Mouse (Mus musculus) CH12.LX (cell line): ENCODE results near the gene Pcdh15. TPM values are rescaled to one million over a fixed set of nuclear protein-coding genes. Genes with fewer than 3 reads are reported as not detected.

Experiments
- DNase-seq: peaks from one replicate; pipeline ENCODE4 v3.0.0-alpha.2; 2013; ENCODE audit errors: extremely low read depth
- H3K27ac ChIP-seq: 2 replicates; pipeline ENCODE4 v1.5.1; 2012; ENCODE audit warnings: low read depth, mild to moderate bottlenecking, control low read depth, moderate library complexity; ENCODE audit not compliant: insufficient read depth
- H3K27me3 ChIP-seq: replicated peaks from 2 replicates; pipeline ENCODE3; 2012; ENCODE audit warnings: inconsistent platforms
- H3K36me3 ChIP-seq, 2 experiments: replicated peaks in 1 of 2; 2 replicates each; pipeline versions ENCODE3 to v1.6.1; 2012; ENCODE audit warnings: inconsistent platforms in 1 of 2, low read length in 1 of 2, mild to moderate bottlenecking in 1 of 2, mixed read lengths in 1 of 2, moderate library complexity in 1 of 2; ENCODE audit not compliant: control insufficient read depth in 1 of 2, insufficient read depth in 1 of 2
- H3K4me1 ChIP-seq, 2 experiments: 2 replicates each; pipeline ENCODE4 v1.6.1; 2012; ENCODE audit warnings: inconsistent platforms in 1 of 2, moderate library complexity in 1 of 2; ENCODE audit not compliant: insufficient read depth in 2 of 2, control insufficient read depth in 1 of 2
- H3K4me2 ChIP-seq: 2 replicates; pipeline ENCODE4 v1.6.1; 2012; ENCODE audit warnings: low read depth, mild to moderate bottlenecking, control low read depth; ENCODE audit not compliant: poor library complexity, insufficient read depth, severe bottlenecking
- H3K4me3 ChIP-seq, 3 experiments: fragments of 150-350 bp in 1 of 3; sonication (generic) in 1 of 3; replicated peaks in 1 of 3; 2 replicates each; pipeline versions ENCODE3 to v1.5.1; 2011 to 2012; ENCODE audit warnings: low read depth in 2 of 3, low read length in 2 of 3, mild to moderate bottlenecking in 2 of 3, moderate library complexity in 2 of 3, control low read depth in 1 of 3, improper control_type of control experiment in 1 of 3, inconsistent platforms in 1 of 3, mixed read lengths in 1 of 3; ENCODE audit not compliant: poor library complexity in 1 of 3
- H3K79me2 ChIP-seq: replicated peaks from 2 replicates; pipeline ENCODE4 v1.6.1; 2012; ENCODE audit warnings: mild to moderate bottlenecking, moderate library complexity; ENCODE audit not compliant: control insufficient read depth, poor library complexity, insufficient read depth, severe bottlenecking; ENCODE audit errors: extremely low read depth
- H3K9ac ChIP-seq: 2 replicates; pipeline ENCODE4 v1.6.1; 2012; ENCODE audit warnings: low read depth, mild to moderate bottlenecking, control low read depth, moderate library complexity; ENCODE audit not compliant: insufficient read depth
- H3K9me3 ChIP-seq: replicated peaks from 2 replicates; pipeline ENCODE3; 2012; ENCODE audit warnings: low read length, inconsistent platforms, mixed read lengths
- BHLHE40 ChIP-seq: IDR thresholded peaks from 2 replicates; pipeline ENCODE4 v1.6.1; 2011; ENCODE audit warnings: mild to moderate bottlenecking, low read depth, low read length, improper control_type of control experiment
- CHD2 ChIP-seq: IDR thresholded peaks from 2 replicates; pipeline ENCODE4 v1.6.1; 2011; ENCODE audit warnings: low read length, improper control_type of control experiment
- CTCF ChIP-seq, 2 experiments: IDR thresholded peaks in 1 of 2; conservative IDR thresholded peaks in 1 of 2; 2 replicates each; pipeline ENCODE4 v1.5.1; 2011 to 2012; ENCODE audit warnings: low read depth in 2 of 2, low read length in 2 of 2, improper control_type of control experiment in 1 of 2, inconsistent platforms in 1 of 2, mild to moderate bottlenecking in 1 of 2, moderate library complexity in 1 of 2
- E2F4 ChIP-seq: IDR thresholded peaks from 2 replicates; pipeline ENCODE4 v1.6.1; 2011; ENCODE audit warnings: low read depth, low read length, improper control_type of control experiment; ENCODE audit not compliant: insufficient replicate concordance
- ELF1 ChIP-seq: IDR thresholded peaks from 2 replicates; pipeline ENCODE4 v1.6.1; 2014; ENCODE audit warnings: low read depth, mild to moderate bottlenecking, inconsistent platforms, low read length, improper control_type of control experiment
- HCFC1 ChIP-seq: IDR thresholded peaks from 2 replicates; pipeline ENCODE4 v1.6.1; 2012; ENCODE audit warnings: low read depth, mild to moderate bottlenecking, inconsistent platforms, low read length, improper control_type of control experiment
- IRF4 ChIP-seq: IDR thresholded peaks from 2 replicates; pipeline ENCODE4 v1.6.1; 2014; ENCODE audit warnings: low read depth, mild to moderate bottlenecking, inconsistent platforms, low read length, improper control_type of control experiment
- JUN ChIP-seq: IDR thresholded peaks from 2 replicates; pipeline ENCODE4 v1.6.1; 2011; ENCODE audit warnings: low read depth, mild to moderate bottlenecking, low read length, improper control_type of control experiment, moderate library complexity; ENCODE audit not compliant: insufficient read depth
- JUND ChIP-seq: conservative IDR thresholded peaks from 2 replicates; pipeline ENCODE4 v1.6.1; 2011; ENCODE audit warnings: low read depth, low read length, improper control_type of control experiment
- MAX ChIP-seq: IDR thresholded peaks from 2 replicates; pipeline ENCODE4 v1.6.1; 2011; ENCODE audit warnings: low read length, improper control_type of control experiment
- MEF2A ChIP-seq: IDR thresholded peaks from 2 replicates; pipeline ENCODE4 v1.6.1; 2014; ENCODE audit warnings: low read depth, mild to moderate bottlenecking, inconsistent platforms, low read length, improper control_type of control experiment, borderline replicate concordance
- MXI1 ChIP-seq: IDR thresholded peaks from 2 replicates; pipeline ENCODE4 v1.6.1; 2011; ENCODE audit warnings: mild to moderate bottlenecking, low read depth, low read length, improper control_type of control experiment
- MYC ChIP-seq: IDR thresholded peaks from 2 replicates; pipeline ENCODE4 v1.6.1; 2011; ENCODE audit warnings: low read depth, mild to moderate bottlenecking, improper control_type of control experiment, low read length
- NRF1 ChIP-seq: IDR thresholded peaks from 2 replicates; pipeline ENCODE4 v1.6.1; 2014; ENCODE audit warnings: low read depth, mild to moderate bottlenecking, inconsistent platforms, low read length, improper control_type of control experiment, moderate library complexity
- RAD21 ChIP-seq: IDR thresholded peaks from 2 replicates; pipeline ENCODE4 v1.6.1; 2011; ENCODE audit warnings: low read depth, mild to moderate bottlenecking, low read length, improper control_type of control experiment, moderate library complexity
- RCOR1 ChIP-seq: conservative IDR thresholded peaks from 2 replicates; pipeline ENCODE4 v1.6.1; 2012; ENCODE audit warnings: low read depth, mild to moderate bottlenecking, inconsistent platforms, low read length, improper control_type of control experiment
- SIN3A ChIP-seq: IDR thresholded peaks from 2 replicates; pipeline ENCODE4 v1.6.1; 2012; ENCODE audit warnings: low read length, improper control_type of control experiment, inconsistent platforms
- SMC3 ChIP-seq: IDR thresholded peaks from 2 replicates; pipeline ENCODE4 v1.6.1; 2011; ENCODE audit warnings: low read depth, low read length, improper control_type of control experiment
- TCF12 ChIP-seq: IDR thresholded peaks from 2 replicates; pipeline ENCODE4 v1.6.1; 2014; ENCODE audit warnings: low read depth, mild to moderate bottlenecking, inconsistent platforms, low read length, improper control_type of control experiment
- USF1 ChIP-seq: IDR thresholded peaks from 2 replicates; pipeline ENCODE4 v1.6.1; 2014; ENCODE audit warnings: low read depth, mild to moderate bottlenecking, inconsistent platforms, low read length, improper control_type of control experiment
- ZKSCAN1 ChIP-seq: IDR thresholded peaks from 2 replicates; pipeline ENCODE4 v1.6.1; 2012; ENCODE audit warnings: low read depth, inconsistent platforms, low read length, improper control_type of control experiment, borderline replicate concordance
- dilution Hi-C: fragments of 300-500 bp; cut with MboI; formaldehyde crosslinking; loops from 2 replicates; pipeline ENCODE4 v1.14.3; 2020; ENCODE audit warnings: low sequenced_read_pairs; ENCODE audit not compliant: extremely low pct_unique_long_range_greater_than_20kb, extremely low pct_ligation_motif_present
- in situ Hi-C: fragments of 300-500 bp; cut with MboI; formaldehyde crosslinking; loops from 3 replicates; pipeline ENCODE4 v1.14.3; 2019; ENCODE audit warnings: low sequenced_read_pairs, low pct_ligation_motif_present, low pct_unique_long_range_greater_than_20kb, mixed read lengths
- polyA plus RNA-seq: library from polyadenylated mRNA; unstranded; fragments of >175 nt; gene quantifications from 2 replicates; pipeline ENCODE4 v1.2.1, GENCODE M21; 2012; ENCODE audit warnings: low read depth; ENCODE audit not compliant: insufficient read length
- total RNA-seq, 2 experiments: library from RNA; depleted of rRNA; stranded (reverse); fragments of 300-350 nt in 1 of 2; fragments of >200 nt in 1 of 2; gene quantifications; 2 replicates each; pipeline ENCODE4 v1.2.3; 2012 to 2014

Pcdh15 gene
- total and polyA plus RNA-seq, 3 experiments: not detected

DNA sequence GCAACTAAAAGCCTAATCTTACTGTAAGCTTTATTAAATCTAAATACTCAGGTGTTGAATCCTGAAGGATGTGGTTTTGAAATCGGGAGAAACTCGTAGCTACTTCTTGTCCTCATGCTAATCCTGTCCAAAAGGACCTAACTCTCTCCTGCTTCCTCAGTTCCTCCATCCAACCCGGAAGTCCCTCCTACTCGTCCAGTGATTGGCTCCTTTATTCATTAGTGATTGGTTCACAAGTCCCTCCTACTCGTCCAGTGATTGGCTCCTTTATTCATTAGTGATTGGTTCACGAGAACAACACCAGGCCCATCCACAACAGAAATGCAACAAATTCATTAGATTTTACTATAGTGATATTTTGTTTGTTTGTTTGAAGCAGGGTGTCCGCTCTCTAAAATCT, 227.7 kb downstream of the Pcdh15 start:
- dilution Hi-C loops: no loop called here
- Histone ChIP-seq H3K4me2 (no peak overlapping the region), H3K27ac (no peak overlapping the region), H3K9ac (no peak overlapping the region), H3K4me3 (no peak overlapping the region), H3K79me2 (no peaks in the 10 kb centered on the region), H3K4me1 (no peaks in the 10 kb centered on the region), H3K36me3 (no peaks in the 10 kb centered on the region), H3K9me3 (peaks cover 26% of the 10 kb centered on the region), H3K27me3 (no peaks in the 10 kb centered on the region)
- DNase-seq: no peak
- in situ Hi-C loops: no loop called here
- TF ChIP-seq MAX (no peak), SIN3A (no peak), USF1 (no peak), HCFC1 (no peak), CTCF (conservative IDR thresholded peaks at IDR 0.05 in 1 of 2, IDR thresholded peaks at IDR 0.05 in 1 of 2; ENCODE audit: low read depth in 2 of 2, low read length in 2 of 2) (no peak), MEF2A (no peak), BHLHE40 (no peak), MYC (no peak), JUN (no peak), E2F4 (no peak), RCOR1 (no peak), CHD2 (no peak)

DNA sequence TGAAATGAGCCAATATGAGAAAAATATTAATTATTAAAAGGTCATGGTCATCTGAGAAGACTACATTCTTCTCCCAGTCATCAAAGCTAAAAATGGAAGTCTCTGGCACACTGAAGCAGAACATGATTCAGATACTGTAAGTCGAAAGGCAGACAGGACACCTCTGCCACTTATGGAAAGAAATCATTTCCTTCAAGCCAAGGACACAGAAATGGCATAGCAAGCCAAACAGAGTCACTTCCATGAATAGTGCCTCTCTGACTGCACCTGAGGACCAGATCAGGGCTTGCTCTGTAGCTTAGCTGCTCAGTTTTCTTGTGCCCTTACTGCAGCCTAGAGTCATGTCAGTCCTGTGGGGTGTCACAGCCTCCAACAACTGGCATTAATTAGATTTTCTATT, 234.3 kb downstream of the Pcdh15 start:
- Histone ChIP-seq H3K4me2 (no peak overlapping the region), H3K27me3 (no peaks in the 10 kb centered on the region), H3K36me3 (no peaks in the 10 kb centered on the region), H3K4me3 (no peak overlapping the region), H3K9me3 (peaks cover 26% of the 10 kb centered on the region), H3K79me2 (no peaks in the 10 kb centered on the region), H3K27ac (no peak overlapping the region), H3K4me1 (no peaks in the 10 kb centered on the region), H3K9ac (no peak overlapping the region)
- in situ Hi-C loops (no loop called here), dilution Hi-C loops (no loop called here)
- TF ChIP-seq RAD21 (no peak), SMC3 (no peak), TCF12 (no peak), ZKSCAN1 (no peak), NRF1 (no peak), ELF1 (no peak), MXI1 (no peak), IRF4 (no peak), JUND (no peak)
- no peak for DNase-seq
